Mouse (Mus musculus): ENCODE data around the gene Myo16. TPM values are rescaled to one million over a fixed set of nuclear protein-coding genes. Genes with fewer than 3 reads are reported as not detected.

Gene Myo16
- polyA plus RNA-seq, 1 experiment from 2014 or later: 0.70 TPM

- 77% methylated on average over 12 of the region's 12 CpGs for WGBS
- Histone ChIP-seq H3K27ac (ENCODE audit: low read depth) (no peak overlapping the region), H3K4me1 (ENCODE audit: insufficient read depth) (no peaks in the 10 kb centered on the region), H3K9me3 (ENCODE audit: low read depth, low read length) (no peaks in the 10 kb centered on the region), H3K27me3 (ENCODE audit: insufficient read depth, low read length) (no peaks in the 10 kb centered on the region), H3K4me2 (no peak overlapping the region), H3K36me3 (ENCODE audit: insufficient read depth) (no peaks in the 10 kb centered on the region), H3K4me3 (ENCODE audit: low read depth, low read length) (no peak overlapping the region), H3K9ac (no peak overlapping the region)
- no peak for ATAC-seq (ENCODE audit: insufficient read depth)
- no peak for DNase-seq
- TF ChIP-seq CTCF (IDR thresholded peaks at IDR 0.05; ENCODE audit: low read depth): no peak
These were observed 498.0 kb downstream of the Myo16 start for GRCm38 (mm10) chr8:10651546-10652315.

GRCm38 (mm10) chr8:10653282-10653681, 499.6 kb downstream of the Myo16 start:
- H3K9ac ChIP-seq: no peak overlapping the region

GRCm38 (mm10) chr8:10654922-10655518, 501.3 kb downstream of the Myo16 start:
- 49% methylated on average over 9 of the region's 9 CpGs for WGBS
- no peaks in the 10 kb centered on the region for H3K9me3 ChIP-seq (ENCODE audit: low read depth, low read length)
- no peak for TF ChIP-seq CTCF (IDR thresholded peaks at IDR 0.05; ENCODE audit: low read depth)
- DNase-seq: no peak
- H3K4me2 ChIP-seq: no peak overlapping the region
- no peak overlapping the region for H3K9ac ChIP-seq
- no peaks in the 10 kb centered on the region for H3K36me3 ChIP-seq (ENCODE audit: insufficient read depth)
- ATAC-seq (ENCODE audit: insufficient read depth): no peak
- H3K4me3 ChIP-seq (ENCODE audit: low read depth, low read length): no peak overlapping the region
- no peaks in the 10 kb centered on the region for H3K4me1 ChIP-seq (ENCODE audit: insufficient read depth)
- no peak overlapping the region for H3K27ac ChIP-seq (ENCODE audit: low read depth)
- no peaks in the 10 kb centered on the region for H3K27me3 ChIP-seq (ENCODE audit: insufficient read depth, low read length)

More at GRCm38 (mm10) chr8:10653282-10653681, 499.6 kb downstream of the Myo16 start:
- Histone ChIP-seq H3K36me3 (ENCODE audit: insufficient read depth) (no peaks in the 10 kb centered on the region), H3K4me1 (ENCODE audit: insufficient read depth) (no peaks in the 10 kb centered on the region), H3K4me3 (ENCODE audit: low read depth, low read length) (no peak overlapping the region), H3K4me2 (no peak overlapping the region), H3K9me3 (ENCODE audit: low read depth, low read length) (no peaks in the 10 kb centered on the region), H3K27me3 (ENCODE audit: insufficient read depth, low read length) (no peaks in the 10 kb centered on the region), H3K27ac (ENCODE audit: low read depth) (no peak overlapping the region)
- 61% methylated on average over 9 of the region's 9 CpGs for WGBS
- ATAC-seq (ENCODE audit: insufficient read depth) (no peak), DNase-seq (peak; percentile 45)
- no peak for TF ChIP-seq CTCF (IDR thresholded peaks at IDR 0.05; ENCODE audit: low read depth)

GRCm38 (mm10) chr8:10663770-10664470, 510.2 kb downstream of the Myo16 start:
- DNase-seq (peak; percentile 27), ATAC-seq (ENCODE audit: insufficient read depth) (peak; percentile 44; the same call in 1 of the 2 replicates)

GRCm38 (mm10) chr8:10664861-10665543, 511.3 kb downstream of the Myo16 start:
- peak overlapping the region; percentile 25; the same call in 1 of the 2 replicates for H3K27ac ChIP-seq (ENCODE audit: low read depth)
- peak; percentile 65 for DNase-seq

More at GRCm38 (mm10) chr8:10663770-10664470, 510.2 kb downstream of the Myo16 start:
- Histone ChIP-seq H3K9ac (no peak overlapping the region), H3K4me2 (no peak overlapping the region), H3K4me1 (ENCODE audit: insufficient read depth) (peaks cover 8% of the 10 kb centered on the region; the same call in 1 of the 2 replicates), H3K4me3 (ENCODE audit: low read depth, low read length) (no peak overlapping the region), H3K36me3 (ENCODE audit: insufficient read depth) (no peaks in the 10 kb centered on the region), H3K27ac (ENCODE audit: low read depth) (no peak overlapping the region), H3K27me3 (ENCODE audit: insufficient read depth, low read length) (no peaks in the 10 kb centered on the region), H3K9me3 (ENCODE audit: low read depth, low read length) (no peaks in the 10 kb centered on the region)
- 24% methylated on average over 8 of the region's 8 CpGs for WGBS
- no peak for TF ChIP-seq CTCF (IDR thresholded peaks at IDR 0.05; ENCODE audit: low read depth)

GRCm38 (mm10) chr8:10665821-10666283, 512.1 kb downstream of the Myo16 start:
- no peak for TF ChIP-seq CTCF (IDR thresholded peaks at IDR 0.05; ENCODE audit: low read depth)
- H3K27ac ChIP-seq (ENCODE audit: low read depth): no peak overlapping the region

More at GRCm38 (mm10) chr8:10664861-10665543, 511.3 kb downstream of the Myo16 start:
- TF ChIP-seq CTCF (IDR thresholded peaks at IDR 0.05; ENCODE audit: low read depth): no peak
- no peak overlapping the region for H3K9ac ChIP-seq
- H3K4me1 ChIP-seq (ENCODE audit: insufficient read depth): peaks cover 8% of the 10 kb centered on the region; the same call in 1 of the 2 replicates
- peak; percentile 84 for ATAC-seq (ENCODE audit: insufficient read depth)
- no peaks in the 10 kb centered on the region for H3K36me3 ChIP-seq (ENCODE audit: insufficient read depth)
- H3K27me3 ChIP-seq (ENCODE audit: insufficient read depth, low read length): no peaks in the 10 kb centered on the region
- H3K9me3 ChIP-seq (ENCODE audit: low read depth, low read length): no peaks in the 10 kb centered on the region
- no peak overlapping the region for H3K4me3 ChIP-seq (ENCODE audit: low read depth, low read length)
- H3K4me2 ChIP-seq: peak overlapping the region; percentile 5; the same call in 1 of the 2 replicates
- WGBS: 10% methylated on average over 13 of the region's 13 CpGs

More at GRCm38 (mm10) chr8:10665821-10666283, 512.1 kb downstream of the Myo16 start:
- H3K27me3 ChIP-seq (ENCODE audit: insufficient read depth, low read length): no peaks in the 10 kb centered on the region
- no peak for DNase-seq
- no peak for ATAC-seq (ENCODE audit: insufficient read depth)
- no peak overlapping the region for H3K4me2 ChIP-seq
- no peak overlapping the region for H3K4me3 ChIP-seq (ENCODE audit: low read depth, low read length)
- WGBS: 28% methylated on average over 4 of the region's 4 CpGs
- H3K4me1 ChIP-seq (ENCODE audit: insufficient read depth): peaks cover 8% of the 10 kb centered on the region; the same call in 1 of the 2 replicates
- no peaks in the 10 kb centered on the region for H3K9me3 ChIP-seq (ENCODE audit: low read depth, low read length)
- no peak overlapping the region for H3K9ac ChIP-seq
- H3K36me3 ChIP-seq (ENCODE audit: insufficient read depth): no peaks in the 10 kb centered on the region
